Mouse (Mus musculus): ENCODE results near the gene Best1.

- TF ChIP-seq CTCF (conservative IDR thresholded peaks at IDR 0.05; ENCODE audit: low read length) (no peak), POU5F1 (IDR thresholded peaks at IDR 0.05; ENCODE audit: borderline replicate concordance, low read length) (no peak)
Measured at GRCm38 (mm10) chr19:9997204-9998062, 4.0 kb downstream of the Best1 start.

Measured in E14TG2a.4 (cell line).